Mouse (Mus musculus) ES-Bruce4 (cell line): ENCODE results near the gene Dennd2a.

Source experiments
- CTCF ChIP-seq: IDR thresholded peaks from one replicate; pipeline ENCODE4 v1.8.1; 2011; ENCODE audit warnings: low read depth, low read length
- EP300 ChIP-seq: IDR thresholded peaks from 2 replicates; pipeline ENCODE4 v1.6.1; 2011; ENCODE audit warnings: low read depth, low read length; ENCODE audit not compliant: insufficient read depth

DNA sequence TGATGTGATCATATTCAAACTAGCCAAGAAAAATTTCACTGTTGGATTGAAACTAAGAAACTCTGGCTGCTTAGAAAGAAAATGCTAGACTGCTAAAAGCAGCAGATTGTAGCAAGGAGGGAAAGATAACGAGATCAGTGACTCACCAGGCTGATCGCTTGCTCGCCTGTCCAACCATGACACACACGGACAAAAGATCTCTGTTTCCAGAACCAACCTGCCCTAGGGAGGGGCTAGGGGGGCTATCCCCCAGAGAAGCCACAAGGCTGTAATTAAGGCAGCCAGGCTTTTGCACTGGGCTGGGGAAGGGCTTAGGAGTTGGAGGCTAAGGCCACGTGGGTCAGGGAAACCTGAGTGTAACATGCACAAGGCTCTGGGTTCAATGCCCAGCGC lies 41.9 kb downstream of the Dennd2a start:
- TF ChIP-seq CTCF (no peak), EP300 (no peak)
